Mouse (Mus musculus) erythroblast, embryonic 14.5 days (primary cell): ENCODE measurements around the gene Capn12.

Source experiments
- GATA1 ChIP-seq: IDR thresholded peaks from 2 replicates; pipeline ENCODE4 v1.6.1; 2012; ENCODE audit warnings: low read length, inconsistent platforms, mixed read lengths
- TAL1 ChIP-seq: IDR thresholded peaks from 3 replicates; pipeline ENCODE4 v1.6.1; 2012; ENCODE audit warnings: low read length, inconsistent platforms, mixed read lengths

GRCm38 (mm10) chr7:28907195-28907594 is 26.0 kb downstream of the Capn12 start:
- TF ChIP-seq GATA1: no peak
- no peak for TF ChIP-seq TAL1
